Comparison of ENCODE assay signal across 11 mouse cellular contexts in genomic region chr9:73302156-73302918, GRCm38 (mm10).
DNase-seq lines count a peak whose midpoint lies in the region; ATAC-seq and TF ChIP-seq lines count a peak whose summit lies in the region.
"Had no signal": no experiment of that assay in that cellular context is flagged by ENCODE, and none has a peak within 500 bp of the region (broad histone marks: within the 10 kb centered on the region; RNA-seq: fewer than 3 reads in every experiment).

No protein-coding gene starts in this region.

- no peak for ATAC-seq in erythroblast, adult 5-6 weeks (replicated peaks; ENCODE audit: low FRiP score, poor library complexity, severe bottlenecking)

- no peak overlapping the region for H3K4me3 ChIP-seq in layer of hippocampus, adult 2 months
- H3K4me3 ChIP-seq: gastrocnemius, adult 2 months; liver, embryonic 13.5 days had no signal

- TF ChIP-seq CTCF in layer of hippocampus, adult 2 months (conservative IDR thresholded peaks at IDR 0.05) = peak; percentile 55

- H3K27ac ChIP-seq in layer of hippocampus, adult 2 months = no peak overlapping the region
- H3K27ac ChIP-seq: gastrocnemius, adult 2 months; liver, embryonic 13.5 days had no signal

- no peak for DNase-seq in layer of hippocampus, adult 2 months (ENCODE audit: low spot score in 2 of 2)
- DNase-seq in layer of hippocampus, adult 9-11 months = no peak
- peak; percentile 59 for DNase-seq in ZHBTc4 (ENCODE audit: low read depth, low spot score)
- DNase-seq in embryo, embryonic 10.5 days (ENCODE audit: low spot score) = peak; percentile 30
- peak; percentile 45 for DNase-seq in lung, postnatal 36 days
- DNase-seq in layer of hippocampus, adult 9-10 months (ENCODE audit: low spot score) = no peak
- no peak for DNase-seq in adrenal gland, postnatal 25 days
- DNase-seq: gastrocnemius, adult 2 months; heart, postnatal 10 days; liver, embryonic 13.5 days had no signal

Comparison
In these comparisons a context has a peak if more than half of its experiments do, and no peak if none do; other contexts are left out.
1. DNase-seq: peak in ZHBTc4 (single experiment), embryo, embryonic 10.5 days (single experiment) and lung, postnatal 36 days (single experiment); none in layer of hippocampus, adult 2 months (0 of 2), layer of hippocampus, adult 9-11 months (single experiment), layer of hippocampus, adult 9-10 months (single experiment) and adrenal gland, postnatal 25 days (single experiment).